2 mouse cellular contexts compared by ENCODE assay signal in the genomic region with DNA sequence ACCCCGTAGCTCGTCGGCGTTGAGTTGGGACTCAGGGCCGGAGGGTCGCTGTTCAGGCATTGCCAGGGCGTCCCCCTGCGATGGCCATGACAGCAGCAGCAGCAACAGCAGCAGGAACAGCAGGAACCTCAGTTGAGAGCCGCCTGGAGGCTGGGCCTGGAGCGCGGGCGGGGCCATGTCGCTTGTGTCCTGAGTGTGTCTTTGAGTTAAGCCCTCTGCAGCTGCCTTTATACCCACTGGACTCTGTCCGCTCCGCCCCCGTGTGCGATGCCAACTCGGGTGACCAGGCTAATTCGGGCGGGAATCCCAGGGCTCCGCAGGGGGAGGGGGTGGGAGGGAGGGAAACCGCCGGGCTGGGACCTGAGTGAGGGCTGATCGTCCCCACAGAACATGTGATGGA.
TF ChIP-seq lines count a peak whose summit lies in the region.

No protein-coding gene starts in this region.

TF ChIP-seq in C2C12, 6 proteins besides CTCF, POLR2A, EP300 and RAD21:
- no peak for TF ChIP-seq USF1 (IDR thresholded peaks at IDR 0.05; ENCODE audit: low read depth)
- TF ChIP-seq CEBPB (IDR thresholded peaks at IDR 0.05; ENCODE audit: low read depth), result no peak
- TF ChIP-seq MYOG (IDR thresholded peaks at IDR 0.05; ENCODE audit: control insufficient read depth, extremely low read depth, insufficient read length), result no peak
- TF ChIP-seq FOSL1 (IDR thresholded peaks at IDR 0.05; ENCODE audit: insufficient read depth, low read length, poor library complexity, severe bottlenecking), result no peak
- TF ChIP-seq MYOD1 (IDR thresholded peaks at IDR 0.05; ENCODE audit: control insufficient read depth, insufficient read length, low read depth), result no peak
- no peak for TF ChIP-seq MAX (IDR thresholded peaks at IDR 0.05)
TF ChIP-seq in C2C12: peak in this region for 0.

TF ChIP-seq in MEL, 35 proteins besides CTCF, POLR2A, EP300 and RAD21:
- TF ChIP-seq GATA1 (IDR thresholded peaks at IDR 0.05; ENCODE audit: low read depth, low read length) (no peak), GABPA (IDR thresholded peaks at IDR 0.05; ENCODE audit: low read depth, low read length) (no peak), NELFE (IDR thresholded peaks at IDR 0.05; ENCODE audit: low read depth, low read length) (no peak), MAX (IDR thresholded peaks at IDR 0.05; ENCODE audit: low read length) (no peak), HCFC1 (IDR thresholded peaks at IDR 0.05; ENCODE audit: low read depth, low read length) (no peak), ZNF384 (IDR thresholded peaks at IDR 0.05; ENCODE audit: low read depth, low read length) (no peak), E2F4 (IDR thresholded peaks at IDR 0.05; ENCODE audit: borderline replicate concordance, low read depth, low read length) (no peak), SMC3 (IDR thresholded peaks at IDR 0.05; ENCODE audit: low read depth, low read length) (no peak), TBP (IDR thresholded peaks at IDR 0.05; ENCODE audit: low read depth, low read length) (no peak), JUND (IDR thresholded peaks at IDR 0.05; ENCODE audit: low read depth, low read length) (no peak), USF1 (IDR thresholded peaks at IDR 0.05; ENCODE audit: low read depth, low read length) (no peak), USF2 (IDR thresholded peaks at IDR 0.05; ENCODE audit: borderline replicate concordance in 1 of 2, insufficient read depth in 1 of 2, low read depth in 1 of 2, low read length in 2 of 2) (no peak), BHLHE40 (IDR thresholded peaks at IDR 0.05; ENCODE audit: borderline replicate concordance, low read depth, low read length) (no peak), ZC3H11A (IDR thresholded peaks at IDR 0.05; ENCODE audit: low read depth, low read length) (no peak), MEF2A (IDR thresholded peaks at IDR 0.05; ENCODE audit: extremely low read depth, insufficient replicate concordance, low read depth, low read length, poor library complexity, severe bottlenecking) (no peak), CHD1 (IDR thresholded peaks at IDR 0.05; ENCODE audit: low read depth, low read length) (no peak), ZMIZ1 (IDR thresholded peaks at IDR 0.05; ENCODE audit: low read depth, low read length) (no peak), ZKSCAN1 (IDR thresholded peaks at IDR 0.05; ENCODE audit: low read depth, low read length) (0 out of 2 replicates have a peak, but pooled peaks have one; percentile 43), RCOR1 (IDR thresholded peaks at IDR 0.05; ENCODE audit: low read depth, low read length) (no peak), MYB (IDR thresholded peaks at IDR 0.05; ENCODE audit: low read depth, low read length) (no peak), NRF1 (IDR thresholded peaks at IDR 0.05; ENCODE audit: insufficient read depth, low read depth, low read length, poor library complexity, severe bottlenecking) (no peak), UBTF (IDR thresholded peaks at IDR 0.05; ENCODE audit: borderline replicate concordance, insufficient read depth, low read depth, low read length) (no peak), POLR2AphosphoS5 (IDR thresholded peaks at IDR 0.05; ENCODE audit: borderline replicate concordance, low read depth, low read length) (no peak), MXI1 (IDR thresholded peaks at IDR 0.05; ENCODE audit: low read depth, low read length) (peak; percentile 28; the same call in 1 of the 2 replicates), TAL1 (IDR thresholded peaks at IDR 0.05; ENCODE audit: low read length) (no peak), MAFK (IDR thresholded peaks at IDR 0.05; ENCODE audit: borderline replicate concordance, low read depth, low read length) (no peak), MAZ (IDR thresholded peaks at IDR 0.05; ENCODE audit: low read depth, low read length) (0 out of 2 replicates have a peak, but pooled peaks have one; percentile 63), ETS1 (IDR thresholded peaks at IDR 0.05; ENCODE audit: low read depth, low read length) (no peak), CHD2 (IDR thresholded peaks at IDR 0.05; ENCODE audit: low read length) (no peak), ELF1 (IDR thresholded peaks at IDR 0.05; ENCODE audit: low read depth, low read length) (no peak), SIN3A (IDR thresholded peaks at IDR 0.05; ENCODE audit: low read length) (no peak; the same call in 1 of the 2 replicates), TCF12 (IDR thresholded peaks at IDR 0.05; ENCODE audit: low read depth, low read length) (0 out of 2 replicates have a peak, but pooled peaks have one; percentile 6), POLR2AphosphoS2 (IDR thresholded peaks at IDR 0.05; ENCODE audit: low read length) (no peak), MYC (IDR thresholded peaks at IDR 0.05; ENCODE audit: low read depth, low read length) (no peak)
